Comparison of ENCODE assay signal across 9 mouse cellular contexts in genomic region chr4:63408649-63409048, GRCm38 (mm10). TPM values are rescaled to one million over a fixed set of nuclear protein-coding genes. Genes with fewer than 3 reads are reported as not detected.
A peak's percentile ranks its signal among the peaks of the same experiment; 100 is the strongest.
DNase-seq lines count a peak whose midpoint lies in the region; TF ChIP-seq lines count a peak whose summit lies in the region.
"Had no signal": no experiment of that assay in that cellular context is flagged by ENCODE, and none has a peak within 500 bp of the region (broad histone marks: within the 10 kb centered on the region; RNA-seq: fewer than 3 reads in every experiment).

No protein-coding gene starts in this region.

- no peak overlapping the region for H3K4me3 ChIP-seq in E14TG2a.4 (replicated peaks; ENCODE audit: low read length)
- 0 out of 2 replicates have a peak overlapping the region, but pooled peaks have one; percentile 61 for H3K4me3 ChIP-seq in embryonic fibroblast, embryonic 13.5 days (ENCODE audit: insufficient read depth, low read length)

- DNase-seq in adipocyte (ENCODE audit: low spot score), result peak; percentile 53
- DNase-seq in heart, postnatal 14 days, result peak; percentile 64 to 77
- peak; percentile 73 to 78 for DNase-seq in layer of hippocampus, postnatal 10 days (ENCODE audit: low spot score in 2 of 2)
- peak; percentile 73 for DNase-seq in lung, postnatal 25 days (ENCODE audit: low spot score)
- peak; percentile 85 for DNase-seq in retina, embryonic 14.5 days (ENCODE audit: low spot score)
- DNase-seq in ovary, adult 18-20 months (ENCODE audit: low spot score), result no peak

- H3K27me3 ChIP-seq in E14TG2a.4 (ENCODE audit: insufficient read depth, low read length), result peaks cover 3% of the 10 kb centered on the region

- H3K4me1 ChIP-seq in E14TG2a.4 (replicated peaks; ENCODE audit: low read depth, low read length), result peaks cover 42% of the 10 kb centered on the region
- H3K4me1 ChIP-seq in embryonic fibroblast, embryonic 13.5 days (ENCODE audit: control insufficient read depth, insufficient read depth, low read length), result peaks cover 4% of the 10 kb centered on the region

- intact Hi-C loops in heart, postnatal 14 days (cut with DNase I), result loop anchor here (2.0 kb wide), 1 partner anchor 40 kb away; no protein-coding TSS in a partner anchor

- peaks cover 5% of the 10 kb centered on the region; the same call in 1 of the 2 replicates for H3K36me3 ChIP-seq in E14TG2a.4 (ENCODE audit: insufficient read depth, low read length)

- peak overlapping the region; percentile 77 for H3K27ac ChIP-seq in embryonic fibroblast, embryonic 13.5 days (ENCODE audit: insufficient read depth, low read length)

- TF ChIP-seq POLR2A in embryonic fibroblast, embryonic 13.5 days (IDR thresholded peaks at IDR 0.05; ENCODE audit: low read depth, low read length), result peak; percentile 37; the same call in 1 of the 2 replicates

- peak; percentile 56 for TF ChIP-seq CTCF in E14TG2a.4 (conservative IDR thresholded peaks at IDR 0.05; ENCODE audit: low read length)
- TF ChIP-seq CTCF in embryonic fibroblast, embryonic 13.5 days (IDR thresholded peaks at IDR 0.05; ENCODE audit: borderline replicate concordance, insufficient read depth, low read length), result peak; percentile 72; the same call in 1 of the 2 replicates

- H3K9me3 ChIP-seq in E14TG2a.4 (ENCODE audit: low read length), result no peaks in the 10 kb centered on the region

RNA-seq across cellular contexts. Expression of gene Akna, which starts 5.5 kb away (rescaled TPM):
- polyA plus RNA-seq in embryonic fibroblast, embryonic 13.5 days (2011; ENCODE audit: insufficient read length, low read depth, missing spikeins), result 4.0 and 6.7 TPM in 2 replicates
- total RNA-seq in heart, postnatal 14 days (2021), result 1 to 10 TPM; 4.3 to 6.2 TPM
- total RNA-seq in layer of hippocampus, postnatal 10 days (2021), result 1 to 10 TPM; 4.0 to 5.0 TPM

RNA-seq across cellular contexts. Expression of gene Orm2, which starts 46.4 kb away (rescaled TPM):
- not detected in 2 replicates for polyA plus RNA-seq in embryonic fibroblast, embryonic 13.5 days (2011; ENCODE audit: insufficient read length, low read depth, missing spikeins)
- under 1 TPM in 1 of 2 experiments, not detected in 1; 0.29 TPM for total RNA-seq in heart, postnatal 14 days (2021)
- total RNA-seq in layer of hippocampus, postnatal 10 days (2021), result not detected
- total RNA-seq: layer of hippocampus, adult 8-10 months had no signal

RNA-seq across cellular contexts. Expression of gene Orm3, which starts 52.7 kb away (rescaled TPM):
- polyA plus RNA-seq in embryonic fibroblast, embryonic 13.5 days (2011; ENCODE audit: insufficient read length, low read depth, missing spikeins), result not detected in 2 replicates
- total RNA-seq in heart, postnatal 14 days (2021), result 1 to 10 TPM in 1 of 2 experiments, under 1 TPM in 1; 0.49 to 1.4 TPM
- not detected for total RNA-seq in layer of hippocampus, postnatal 10 days (2021)
- total RNA-seq: layer of hippocampus, adult 8-10 months had no signal
